Mouse (Mus musculus) hindlimb bud, embryonic 11.5 days (tissue): Measurements from ENCODE around the gene Alox12.
A peak's percentile ranks its signal among the peaks of the same experiment; 100 is the strongest.

Experiments used
- DNase-seq: peaks from one replicate; pipeline ENCODE4 v3.0.0-alpha.2; 2012; ENCODE audit warnings: low read depth, low spot score; ENCODE audit errors: extremely low spot score

Gene Alox12

DNA sequence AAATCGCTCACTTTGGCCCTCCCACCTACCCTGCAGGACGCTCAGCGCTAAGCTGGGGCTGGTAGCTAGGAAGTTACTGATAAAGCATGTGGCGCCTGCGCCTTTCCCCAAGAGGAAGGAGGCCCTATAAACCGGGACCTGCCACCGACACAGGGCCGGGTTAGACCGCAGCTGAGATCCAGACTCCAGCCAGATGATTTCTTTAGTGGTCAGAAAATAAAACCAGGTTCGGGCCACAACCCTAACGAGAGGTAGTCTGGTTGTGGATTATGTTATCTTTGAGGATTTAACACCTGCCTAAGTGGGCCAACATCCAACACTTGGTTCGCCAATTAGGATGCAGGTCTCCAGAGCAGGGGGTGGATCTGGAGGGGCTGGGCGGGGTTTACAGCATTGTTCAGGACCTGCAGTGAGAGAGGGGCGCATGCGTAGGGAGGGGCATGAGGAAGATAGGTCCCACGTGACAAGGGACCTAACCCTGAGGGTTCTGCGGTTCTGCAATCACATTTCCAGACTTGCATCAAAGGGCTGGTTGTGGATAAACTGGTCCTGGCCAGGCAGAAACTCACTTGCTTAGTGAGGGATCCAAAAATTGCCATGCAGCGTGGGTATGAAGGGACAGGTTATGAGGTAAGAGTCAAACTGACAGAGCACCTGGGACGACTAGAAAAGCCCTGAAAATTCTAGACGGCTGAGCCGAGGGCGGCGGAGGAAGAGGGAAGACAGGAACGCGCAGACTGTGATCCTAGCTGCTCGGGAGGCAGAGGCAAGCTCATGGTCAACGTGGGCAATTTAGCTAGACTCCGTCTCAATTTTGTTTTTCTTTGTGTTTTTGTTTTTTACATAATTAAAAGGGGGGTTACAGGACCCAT, 34.2 kb downstream of the Alox12 start, which contains the start of gene Slc16a13:
Gene Slc16a13, minus strand, starts transcription at position 334 of the 872 bp plus-strand sequence.
- DNase-seq, result peak; percentile 92

- DNase-seq, result no peak
Measured at GRCm38 (mm10) chr11:70220323-70220722, 34.8 kb downstream of the Alox12 start.

GRCm38 (mm10) chr11:70219873-70220272, 35.3 kb downstream of the Alox12 start:
- no peak for DNase-seq

DNA sequence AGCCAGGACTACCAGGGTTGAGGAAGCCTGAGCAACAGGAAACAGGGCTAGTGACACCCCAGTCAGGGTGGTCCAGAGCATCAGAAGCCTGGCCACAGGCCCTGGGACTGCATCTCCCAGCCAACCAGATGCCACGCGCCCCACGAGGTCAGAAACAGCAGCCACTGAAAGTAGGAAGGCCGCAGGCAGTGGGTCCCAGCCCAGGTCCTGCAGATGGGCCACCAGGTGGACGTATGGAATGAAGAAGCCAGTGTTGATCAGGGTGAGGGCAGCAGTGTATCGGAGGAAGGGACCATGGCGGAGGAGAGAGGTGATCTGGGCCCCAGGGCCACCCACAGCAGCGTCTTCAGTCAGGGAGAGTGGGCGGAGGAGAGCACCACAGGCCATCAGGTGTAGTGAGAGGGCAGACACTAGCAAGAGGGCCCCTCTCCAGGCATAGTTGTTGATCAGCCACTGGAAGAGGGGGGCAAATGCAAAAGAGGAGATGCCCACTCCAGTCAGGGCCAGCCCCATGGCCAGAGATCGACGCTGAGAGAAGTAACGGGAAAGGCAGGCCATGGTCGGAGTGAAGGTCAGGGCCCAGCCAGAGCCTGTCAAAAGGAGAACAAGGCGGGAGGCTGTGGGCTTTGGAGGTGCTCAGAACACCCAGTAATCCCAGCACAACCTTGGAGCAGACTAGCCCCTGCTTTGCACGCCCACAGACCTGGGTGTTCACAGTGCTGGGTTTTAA, 36.2 kb downstream of the Alox12 start:
- DNase-seq, result no peak

DNA sequence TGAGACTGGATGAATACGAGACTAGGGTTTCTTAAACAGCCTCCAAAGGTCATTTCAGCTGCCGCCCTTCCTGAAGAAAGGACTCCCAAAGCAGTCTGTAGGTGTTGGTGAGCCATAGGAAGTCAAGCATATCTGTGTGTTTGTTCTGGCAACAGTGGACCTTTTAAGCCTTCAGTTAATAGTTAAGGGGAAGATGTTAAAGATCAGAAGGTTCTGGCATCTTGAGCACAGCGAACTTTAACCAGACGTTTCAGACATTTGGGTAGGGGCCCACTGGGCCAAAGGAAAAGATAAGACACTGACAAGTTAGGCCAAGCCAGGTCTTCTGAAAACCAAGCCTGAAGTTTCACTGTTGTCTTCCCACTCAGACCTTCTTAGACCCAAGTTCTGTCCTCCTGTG, 37.1 kb downstream of the Alox12 start:
- no peak for DNase-seq

GRCm38 (mm10) chr11:70216103-70216502, 39.0 kb downstream of the Alox12 start:
- DNase-seq, result no peak

GRCm38 (mm10) chr11:70215301-70215700, 39.9 kb downstream of the Alox12 start:
- DNase-seq, result no peak

GRCm38 (mm10) chr11:70214856-70215209, 40.3 kb downstream of the Alox12 start:
- no peak for DNase-seq

DNA sequence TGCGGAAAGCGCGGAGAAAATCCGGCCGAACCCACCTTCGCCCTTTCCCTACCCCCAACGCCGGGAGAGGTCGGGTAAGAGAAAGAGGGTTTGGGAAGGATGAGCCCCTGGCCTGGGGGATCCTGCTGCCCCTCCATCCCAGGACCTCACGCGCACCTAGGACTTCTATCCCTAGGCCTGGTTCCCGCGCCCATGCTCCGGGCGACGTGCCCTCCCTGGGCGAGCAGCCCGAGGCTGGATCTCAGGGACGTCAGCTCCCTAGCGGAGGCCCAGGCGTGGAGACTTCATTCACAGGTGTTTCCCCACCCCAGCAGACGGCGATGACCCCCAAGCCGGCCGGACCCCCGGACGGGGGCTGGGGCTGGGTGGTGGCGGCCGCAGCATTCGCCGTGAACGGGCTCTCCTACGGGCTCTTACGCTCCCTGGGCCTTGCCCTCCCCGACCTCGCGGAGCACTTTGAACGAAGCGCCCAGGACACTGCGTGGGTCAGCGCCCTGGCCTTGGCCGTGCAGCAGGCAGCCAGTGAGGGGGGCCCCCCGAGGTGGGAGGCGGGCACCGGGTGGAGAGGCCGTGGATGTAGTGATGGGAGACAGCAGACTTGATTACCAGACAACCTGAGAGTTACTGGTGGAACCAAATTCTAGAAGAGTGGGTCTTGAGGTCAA, 40.8 kb downstream of the Alox12 start:
- DNase-seq, result no peak

DNA sequence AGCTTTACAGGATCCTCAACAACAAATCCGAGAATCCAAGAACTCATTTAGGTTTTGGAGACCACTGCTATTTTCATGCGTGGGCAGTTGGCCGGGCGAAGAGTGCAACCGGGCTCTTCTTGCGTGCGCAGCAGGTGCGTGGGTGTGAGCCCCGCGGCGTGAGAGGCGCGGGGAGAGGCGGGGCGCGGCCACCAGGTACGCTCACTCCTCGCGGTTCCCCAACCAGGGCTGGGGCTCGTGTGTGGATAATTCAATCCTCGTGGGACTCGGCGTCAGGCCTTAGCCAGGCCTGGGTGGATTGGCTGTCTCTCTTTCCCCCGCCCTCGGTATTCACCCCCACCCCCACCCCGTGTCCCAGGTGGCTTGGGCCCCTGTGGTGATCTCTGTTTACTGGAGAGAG, 41.4 kb downstream of the Alox12 start:
- DNase-seq, result no peak

DNA sequence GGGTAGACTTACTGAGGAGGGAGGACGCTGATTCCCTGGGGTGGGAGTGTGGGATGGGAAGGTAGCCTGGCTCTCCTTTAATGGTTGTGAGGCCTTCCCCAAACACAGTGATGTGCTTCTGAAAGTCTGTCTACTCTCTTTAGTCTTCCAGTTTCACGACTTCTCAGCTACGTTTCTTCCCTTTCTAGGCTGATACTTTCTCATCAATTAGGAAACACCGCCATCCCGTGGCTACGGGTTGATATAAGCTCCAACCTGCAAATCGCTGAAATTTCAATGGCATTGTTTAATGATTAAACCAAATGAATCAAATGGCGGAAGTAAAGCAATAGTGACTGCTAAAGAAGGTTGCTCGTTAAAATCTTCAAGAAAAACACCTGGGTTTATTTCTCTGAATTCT, 42.3 kb downstream of the Alox12 start:
- DNase-seq, result no peak

DNA sequence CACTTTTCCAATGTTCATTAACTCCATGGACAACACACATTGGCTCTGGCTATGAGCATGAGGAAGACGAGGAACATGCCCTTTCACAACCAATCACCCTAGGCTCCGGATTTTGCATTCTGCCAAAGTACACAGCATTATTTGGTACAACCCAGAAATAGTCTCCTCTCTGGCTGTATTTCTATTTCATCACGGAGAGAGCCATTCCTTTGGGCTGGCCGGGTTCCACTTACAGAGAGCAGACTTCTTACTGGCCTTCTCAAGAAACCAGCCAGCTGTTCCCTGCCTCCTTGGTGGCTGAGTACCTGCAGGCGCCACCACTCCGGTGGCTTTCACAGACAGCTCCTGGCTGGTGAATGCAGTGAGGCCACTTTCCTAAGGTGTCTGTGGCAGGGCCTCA, 42.7 kb downstream of the Alox12 start, which contains the start of gene Slc16a11:
Gene Slc16a11, plus strand, starts transcription at position 330 of the 400 bp plus-strand sequence.
- DNase-seq, result no peak

DNA sequence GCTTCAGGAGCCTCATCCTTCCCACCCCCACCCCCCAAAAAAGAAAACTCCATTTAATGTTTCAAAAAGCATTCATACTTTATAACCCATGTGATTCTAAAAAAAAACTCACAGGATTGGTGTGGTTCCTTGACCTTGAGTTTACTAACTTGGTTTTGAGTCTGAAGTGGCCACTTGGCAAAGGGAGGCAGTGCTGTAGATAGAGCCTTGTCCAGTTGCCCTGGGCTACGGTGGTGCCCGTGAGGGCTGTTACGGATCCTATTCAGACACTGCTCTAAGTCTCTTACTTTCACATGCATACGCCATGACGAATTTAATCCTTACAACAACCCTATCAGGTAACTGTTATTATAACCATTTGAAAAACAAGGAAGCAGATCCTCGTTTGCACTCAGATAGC, 43.2 kb downstream of the Alox12 start:
- no peak for DNase-seq

DNA sequence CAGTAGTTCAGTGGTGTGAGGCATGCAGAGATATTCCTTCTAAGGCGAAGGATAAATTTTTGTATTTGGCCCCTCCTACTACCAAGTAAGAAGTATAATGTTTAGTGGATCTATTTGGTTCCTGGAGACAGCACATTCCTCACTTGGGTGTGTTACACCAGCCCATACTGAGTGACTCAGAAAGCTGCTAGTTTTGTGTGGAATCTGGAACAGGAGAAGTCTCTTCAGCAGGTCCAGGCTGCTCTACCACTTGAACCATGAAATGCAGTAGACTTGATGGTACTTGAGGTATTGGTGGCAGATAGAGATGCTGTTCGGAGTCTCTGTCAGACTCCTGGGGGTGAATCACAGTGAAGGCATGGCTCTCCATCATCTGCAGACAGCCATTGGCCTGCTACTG, 44.5 kb downstream of the Alox12 start:
- DNase-seq, result no peak

DNA sequence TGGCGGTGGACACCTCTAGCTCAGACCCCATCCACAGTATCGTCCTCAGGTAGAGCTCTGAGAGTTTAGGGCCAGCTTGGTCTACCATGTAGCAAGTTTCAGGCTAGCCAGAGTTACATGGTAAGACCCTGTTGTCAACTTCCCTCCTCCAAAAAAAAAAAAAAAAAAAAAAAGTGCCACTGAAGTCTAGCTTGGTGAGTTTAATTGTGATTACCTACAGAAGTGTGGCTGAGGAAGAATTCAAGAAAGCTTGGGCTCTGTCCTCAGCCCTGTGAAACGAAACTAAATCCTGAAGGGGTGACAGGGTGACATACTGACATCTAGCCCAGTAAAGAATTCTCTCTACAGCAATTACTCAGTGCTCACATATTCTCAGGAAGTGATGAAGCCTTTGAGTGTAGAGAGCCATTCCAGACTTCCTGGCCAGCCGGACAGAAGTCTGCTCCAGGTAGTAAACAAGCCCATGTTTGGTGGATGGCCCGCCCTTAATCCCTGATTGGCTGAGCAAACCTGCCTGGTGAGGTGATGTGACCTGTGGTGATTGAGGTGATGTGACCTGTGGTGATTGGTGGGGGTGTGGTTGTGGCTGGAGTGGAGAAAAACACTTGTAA, 46.3 kb downstream of the Alox12 start:
- DNase-seq, result no peak

DNA sequence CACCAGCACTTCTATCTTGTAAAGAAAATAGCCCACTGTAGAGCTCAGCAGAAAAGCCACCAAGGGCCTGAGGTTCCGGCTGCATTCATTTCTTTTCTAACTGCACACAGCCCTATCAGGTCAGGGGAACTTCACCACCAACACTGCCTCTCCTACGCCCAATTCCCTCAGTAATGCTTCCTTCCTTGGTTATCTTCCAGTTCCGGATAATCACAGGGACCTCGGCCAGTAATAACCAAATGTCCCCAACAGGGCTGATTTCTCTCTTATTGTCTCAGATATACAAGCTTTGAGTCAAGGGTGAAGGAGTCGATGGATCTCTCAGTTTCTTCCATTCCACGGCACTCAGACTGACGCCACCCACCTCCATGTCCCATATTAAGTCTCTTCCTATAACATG, 47.9 kb downstream of the Alox12 start:
- no peak for DNase-seq

- DNase-seq, result no peak
Measured at GRCm38 (mm10) chr11:70206801-70207200, 48.4 kb downstream of the Alox12 start.

- DNase-seq, result peak; percentile 68
Measured at GRCm38 (mm10) chr11:70201691-70202090, 53.5 kb downstream of the Alox12 start.

GRCm38 (mm10) chr11:70200036-70200608, 55.0 kb downstream of the Alox12 start:
- DNase-seq, result no peak

DNA sequence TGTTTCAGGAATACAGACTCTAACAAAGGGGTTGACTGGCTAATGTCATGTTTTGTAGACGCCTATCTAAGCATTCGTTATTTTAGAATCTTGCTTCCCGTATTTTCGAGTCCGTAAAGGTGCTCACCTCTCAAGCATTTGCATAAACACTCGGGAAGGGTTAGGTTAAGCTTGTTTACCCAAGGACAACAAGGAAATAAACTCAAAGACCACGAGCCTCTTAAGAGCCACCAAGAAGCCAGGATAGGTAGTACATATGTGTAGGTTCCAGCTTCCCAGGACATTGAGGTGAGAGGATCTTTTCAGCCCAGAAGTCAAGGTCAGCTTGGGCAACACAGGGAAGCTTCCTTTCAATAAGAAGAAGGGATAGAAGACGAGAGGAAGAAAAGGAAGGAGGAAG, 56.0 kb downstream of the Alox12 start:
- no peak for DNase-seq

DNA sequence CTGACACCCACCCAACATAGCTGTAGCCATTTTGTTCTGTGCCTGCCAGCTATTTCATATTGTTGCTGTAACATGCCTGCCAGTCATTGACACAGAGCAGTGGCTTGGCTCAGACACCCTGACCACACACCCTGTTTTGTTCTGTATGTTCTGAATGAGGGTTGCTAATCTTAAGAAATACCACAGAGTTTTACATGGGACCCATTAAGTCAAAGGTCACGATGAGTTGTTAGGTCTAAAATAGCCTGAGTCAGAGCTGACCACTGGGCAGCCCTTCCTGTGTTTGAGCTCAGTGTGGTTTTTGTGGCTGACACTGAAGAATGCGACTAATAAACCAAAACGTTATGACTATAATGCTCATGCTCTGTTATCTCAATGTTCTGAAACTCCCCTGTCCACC, 56.8 kb downstream of the Alox12 start:
- DNase-seq, result no peak
